Mouse (Mus musculus): Measurements from ENCODE around the gene St6galnac6.

- TF ChIP-seq GATA1 (IDR thresholded peaks at IDR 0.05; ENCODE audit: low read length), result no peak
- no peak for TF ChIP-seq TAL1 (IDR thresholded peaks at IDR 0.05; ENCODE audit: low read length)
Measured at GRCm38 (mm10) chr2:32551236-32551635, 48.3 kb upstream of the St6galnac6 start.

Data from erythroblast, embryonic 14.5 days (primary cell).